Mouse (Mus musculus): ENCODE data around the gene Trim47. TPM values are rescaled to one million over a fixed set of nuclear protein-coding genes. Genes with fewer than 3 reads are reported as not detected.

The Trim47 gene
- polyA plus RNA-seq, 1 experiment from 2014 or later, result 13.5 TPM

GRCm38 (mm10) chr11:116087194-116088130 lies 39.5 kb downstream of the Trim47 start:
- peaks cover 11% of the 10 kb centered on the region for H3K4me1 ChIP-seq (ENCODE audit: control insufficient read depth, insufficient read depth, low read depth, low read length)
- H3K9ac ChIP-seq (ENCODE audit: low read depth, low read length), result peak overlapping the region; percentile 57
- peak overlapping the region; percentile 57 for H3K4me2 ChIP-seq (ENCODE audit: low read length)
- peak overlapping the region; percentile 67 for H3K27ac ChIP-seq (ENCODE audit: low read depth, low read length)
- no peaks in the 10 kb centered on the region for H3K27me3 ChIP-seq (replicated peaks; ENCODE audit: control insufficient read depth, insufficient read depth, low read length)
- WGBS, result 5% methylated on average over 31 of the region's 31 CpGs
- H3K9me3 ChIP-seq (ENCODE audit: control insufficient read depth, low read length), result no peaks in the 10 kb centered on the region
- peak; percentile 67 for ATAC-seq
- peaks cover 9% of the 10 kb centered on the region for H3K36me3 ChIP-seq (ENCODE audit: control insufficient read depth, insufficient read depth, low read length)
- H3K4me3 ChIP-seq (ENCODE audit: low read length), result peak overlapping the region; percentile 51

- Histone ChIP-seq H3K4me1 (ENCODE audit: control insufficient read depth, insufficient read depth, low read depth, low read length) (peaks cover 11% of the 10 kb centered on the region), H3K27ac (ENCODE audit: low read depth, low read length) (peak within 1 kb of the TSS; percentile 75), H3K9ac (ENCODE audit: low read depth, low read length) (peak within 1 kb of the TSS; percentile 57), H3K36me3 (ENCODE audit: control insufficient read depth, insufficient read depth, low read length) (peaks cover 13% of the 10 kb centered on the region), H3K27me3 (replicated peaks; ENCODE audit: control insufficient read depth, insufficient read depth, low read length) (no peaks in the 10 kb centered on the region), H3K4me3 (ENCODE audit: low read length) (peak within 1 kb of the TSS; percentile 51), H3K9me3 (ENCODE audit: control insufficient read depth, low read length) (no peaks in the 10 kb centered on the region), H3K4me2 (ENCODE audit: low read length) (peak within 1 kb of the TSS; percentile 57)
- ATAC-seq, result peak; percentile 98
- 4% methylated on average over 40 of the region's 43 CpGs for WGBS
Observed at GRCm38 (mm10) chr11:116086258-116087193, 40.5 kb downstream of the Trim47 start, which contains the start of gene Wbp2. Gene Wbp2, minus strand, starts transcription at chr11:116086995.

GRCm38 (mm10) chr11:116084166-116084565 lies 42.8 kb downstream of the Trim47 start:
- H3K27ac ChIP-seq (ENCODE audit: low read depth, low read length), result no peak overlapping the region
- WGBS, result 92% methylated on average over 6 of the region's 6 CpGs
- H3K9me3 ChIP-seq (ENCODE audit: control insufficient read depth, low read length), result no peaks in the 10 kb centered on the region
- no peak for ATAC-seq
- no peaks in the 10 kb centered on the region for H3K27me3 ChIP-seq (replicated peaks; ENCODE audit: control insufficient read depth, insufficient read depth, low read length)
- H3K36me3 ChIP-seq (ENCODE audit: control insufficient read depth, insufficient read depth, low read length), result peaks cover 30% of the 10 kb centered on the region
- no peak overlapping the region for H3K9ac ChIP-seq (ENCODE audit: low read depth, low read length)
- H3K4me3 ChIP-seq (ENCODE audit: low read length), result no peak overlapping the region
- H3K4me2 ChIP-seq (ENCODE audit: low read length), result no peak overlapping the region
- H3K4me1 ChIP-seq (ENCODE audit: control insufficient read depth, insufficient read depth, low read depth, low read length), result peaks cover 11% of the 10 kb centered on the region

GRCm38 (mm10) chr11:116083096-116083672 lies 43.8 kb downstream of the Trim47 start:
- ATAC-seq, result no peak
- H3K36me3 ChIP-seq (ENCODE audit: control insufficient read depth, insufficient read depth, low read length), result peaks cover 33% of the 10 kb centered on the region
- no peak overlapping the region for H3K4me3 ChIP-seq (ENCODE audit: low read length)
- H3K9ac ChIP-seq (ENCODE audit: low read depth, low read length), result no peak overlapping the region
- peaks cover 12% of the 10 kb centered on the region for H3K4me1 ChIP-seq (ENCODE audit: control insufficient read depth, insufficient read depth, low read depth, low read length)
- no peaks in the 10 kb centered on the region for H3K9me3 ChIP-seq (ENCODE audit: control insufficient read depth, low read length)
- no peaks in the 10 kb centered on the region for H3K27me3 ChIP-seq (replicated peaks; ENCODE audit: control insufficient read depth, insufficient read depth, low read length)
- 89% methylated on average over 14 of the region's 14 CpGs for WGBS
- H3K4me2 ChIP-seq (ENCODE audit: low read length), result no peak overlapping the region
- no peak overlapping the region for H3K27ac ChIP-seq (ENCODE audit: low read depth, low read length)

- no peaks in the 10 kb centered on the region for H3K9me3 ChIP-seq (ENCODE audit: control insufficient read depth, low read length)
- H3K9ac ChIP-seq (ENCODE audit: low read depth, low read length), result no peak overlapping the region
- H3K4me1 ChIP-seq (ENCODE audit: control insufficient read depth, insufficient read depth, low read depth, low read length), result peaks cover 12% of the 10 kb centered on the region
- H3K27me3 ChIP-seq (replicated peaks; ENCODE audit: control insufficient read depth, insufficient read depth, low read length), result no peaks in the 10 kb centered on the region
- H3K4me2 ChIP-seq (ENCODE audit: low read length), result no peak overlapping the region
- ATAC-seq, result no peak
- peaks cover 33% of the 10 kb centered on the region for H3K36me3 ChIP-seq (ENCODE audit: control insufficient read depth, insufficient read depth, low read length)
- H3K27ac ChIP-seq (ENCODE audit: low read depth, low read length), result no peak overlapping the region
- 80% methylated on average over 6 of the region's 6 CpGs for WGBS
- no peak overlapping the region for H3K4me3 ChIP-seq (ENCODE audit: low read length)
Observed at GRCm38 (mm10) chr11:116081081-116081480, 45.9 kb downstream of the Trim47 start.

GRCm38 (mm10) chr11:116079511-116079910 lies 47.5 kb downstream of the Trim47 start:
- Histone ChIP-seq H3K4me2 (ENCODE audit: low read length) (no peak overlapping the region), H3K27me3 (replicated peaks; ENCODE audit: control insufficient read depth, insufficient read depth, low read length) (no peaks in the 10 kb centered on the region), H3K27ac (ENCODE audit: low read depth, low read length) (no peak overlapping the region; the same call in 1 of the 2 replicates), H3K36me3 (ENCODE audit: control insufficient read depth, insufficient read depth, low read length) (peaks cover 33% of the 10 kb centered on the region), H3K4me1 (ENCODE audit: control insufficient read depth, insufficient read depth, low read depth, low read length) (peaks cover 7% of the 10 kb centered on the region), H3K9ac (ENCODE audit: low read depth, low read length) (no peak overlapping the region), H3K9me3 (ENCODE audit: control insufficient read depth, low read length) (no peaks in the 10 kb centered on the region), H3K4me3 (ENCODE audit: low read length) (no peak overlapping the region)
- ATAC-seq, result no peak
- WGBS, result 72% methylated on average over 10 of the region's 10 CpGs

GRCm38 (mm10) chr11:116078676-116079320 lies 48.2 kb downstream of the Trim47 start:
- peaks cover 33% of the 10 kb centered on the region for H3K36me3 ChIP-seq (ENCODE audit: control insufficient read depth, insufficient read depth, low read length)

GRCm38 (mm10) chr11:116078221-116078620 lies 48.8 kb downstream of the Trim47 start:
- Histone ChIP-seq H3K36me3 (ENCODE audit: control insufficient read depth, insufficient read depth, low read length) (peaks cover 28% of the 10 kb centered on the region), H3K27me3 (replicated peaks; ENCODE audit: control insufficient read depth, insufficient read depth, low read length) (no peaks in the 10 kb centered on the region), H3K9ac (ENCODE audit: low read depth, low read length) (peak overlapping the region; percentile 63), H3K4me1 (ENCODE audit: control insufficient read depth, insufficient read depth, low read depth, low read length) (peaks cover 7% of the 10 kb centered on the region), H3K9me3 (ENCODE audit: control insufficient read depth, low read length) (no peaks in the 10 kb centered on the region), H3K4me3 (ENCODE audit: low read length) (peak overlapping the region; percentile 28), H3K27ac (ENCODE audit: low read depth, low read length) (no peak overlapping the region), H3K4me2 (ENCODE audit: low read length) (peak overlapping the region; percentile 53)
- WGBS, result 6% methylated on average over 16 of the region's 16 CpGs
- peak; percentile 61 for ATAC-seq

More at GRCm38 (mm10) chr11:116078676-116079320, 48.2 kb downstream of the Trim47 start:
- Histone ChIP-seq H3K4me1 (ENCODE audit: control insufficient read depth, insufficient read depth, low read depth, low read length) (peaks cover 7% of the 10 kb centered on the region), H3K9ac (ENCODE audit: low read depth, low read length) (no peak overlapping the region), H3K27me3 (replicated peaks; ENCODE audit: control insufficient read depth, insufficient read depth, low read length) (no peaks in the 10 kb centered on the region), H3K4me2 (ENCODE audit: low read length) (no peak overlapping the region), H3K9me3 (ENCODE audit: control insufficient read depth, low read length) (no peaks in the 10 kb centered on the region), H3K27ac (ENCODE audit: low read depth, low read length) (no peak overlapping the region; the same call in 1 of the 2 replicates), H3K4me3 (ENCODE audit: low read length) (no peak overlapping the region)
- ATAC-seq, result no peak
- 22% methylated on average over 10 of the region's 10 CpGs for WGBS

Measured in hindbrain, embryonic 16.5 days (tissue).